Mouse (Mus musculus) cerebellum, adult 2 months (tissue): ENCODE data around the gene Ranbp17.

Experiments
- CTCF ChIP-seq: fragments of 200-500 bp; IDR thresholded peaks from 2 replicates; pipeline ENCODE4 v1.5.1; 2011; ENCODE audit warnings: low read depth, mild to moderate bottlenecking, control low read depth, low read length, moderate library complexity, borderline replicate concordance; ENCODE audit not compliant: insufficient read depth
- POLR2A ChIP-seq: fragments of 200-500 bp; IDR thresholded peaks from 2 replicates; pipeline ENCODE4 v1.6.1; 2011; ENCODE audit warnings: low read length, control low read depth, borderline replicate concordance; ENCODE audit not compliant: insufficient read depth

GRCm38 (mm10) chr11:33240295-33240694 lies 273.3 kb downstream of the Ranbp17 start:
- no peak for TF ChIP-seq POLR2A
- TF ChIP-seq CTCF: no peak
